Mouse (Mus musculus) bone marrow macrophage, adult 2 months (primary cell): ENCODE measurements around the gene Nt5c1a.

Experiments used
- CTCF ChIP-seq: IDR thresholded peaks from 2 replicates; pipeline ENCODE4 v1.5.1; 2012; ENCODE audit warnings: low read depth, mild to moderate bottlenecking, low read length, moderate library complexity
- POLR2A ChIP-seq: IDR thresholded peaks from 2 replicates; pipeline ENCODE4 v1.6.1; 2012; ENCODE audit warnings: mild to moderate bottlenecking, low read depth, low read length, borderline replicate concordance

- no peak for TF ChIP-seq POLR2A
- peak; percentile 81 for TF ChIP-seq CTCF
Measured at GRCm38 (mm10) chr4:123219720-123220357, 18.5 kb downstream of the Nt5c1a start.
